Mouse (Mus musculus): ENCODE data around the gene Phkg1. TPM values are rescaled to one million over a fixed set of nuclear protein-coding genes. Genes with fewer than 3 reads are reported as not detected.

Phkg1 gene
- 10.4 and 17.3 TPM in 2 replicates for polyA plus RNA-seq (2012; rRNA removed; ENCODE audit: low replicate concordance)

DNA sequence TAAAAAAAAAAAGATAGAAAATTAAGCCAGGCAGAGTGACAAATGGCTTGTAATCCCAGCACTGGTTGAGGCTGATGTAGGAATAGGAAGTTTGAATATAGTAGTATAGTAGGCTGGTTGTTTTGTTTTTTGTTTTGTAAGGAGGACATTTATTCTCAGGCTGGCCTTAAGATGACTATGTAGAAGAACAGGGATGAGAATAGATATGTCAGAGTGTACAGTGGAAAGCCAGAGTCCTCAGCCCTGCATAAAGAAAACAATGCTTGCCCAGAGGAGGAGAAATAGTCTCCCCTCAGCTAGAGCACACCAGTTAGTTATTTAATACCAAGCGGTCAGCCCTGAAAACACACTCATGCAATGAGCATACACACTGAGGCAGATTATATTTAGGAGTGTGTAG is at the start of gene Phkg1:
Gene Phkg1 (minus strand): TSS at position 101 of the 400 bp plus-strand sequence.

DNA sequence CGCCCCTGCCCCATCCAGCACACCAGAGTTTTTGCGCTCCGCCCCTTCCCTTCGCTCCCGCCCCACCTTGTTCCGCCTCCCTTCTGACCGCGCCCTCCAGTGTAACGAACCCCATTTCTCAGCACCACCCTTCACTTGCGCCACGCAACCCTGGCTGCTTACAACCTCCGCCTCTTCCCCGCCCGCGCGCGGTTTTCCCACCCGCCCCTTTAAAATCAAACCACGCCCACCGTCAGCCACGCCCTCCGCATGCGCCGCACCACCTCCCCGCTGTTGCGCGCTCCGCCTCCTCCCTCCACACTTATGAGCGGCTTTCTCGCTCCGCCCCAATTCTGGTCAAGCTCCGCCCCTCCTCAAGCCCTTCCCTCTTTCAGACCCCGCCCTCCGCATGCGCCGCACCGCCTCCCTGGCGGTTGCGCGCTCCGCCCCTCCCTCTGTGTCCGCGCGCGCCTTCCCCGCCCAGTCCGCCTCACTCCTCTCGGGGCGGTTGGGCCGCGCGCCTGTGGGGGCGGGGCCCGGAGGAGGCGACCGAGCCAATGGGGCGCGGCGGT is 43.2 kb upstream of the Phkg1 start, which contains the start of gene Vkorc1l1:
Gene Vkorc1l1 (plus strand): TSS at position 476 of the 551 bp plus-strand sequence.

DNA sequence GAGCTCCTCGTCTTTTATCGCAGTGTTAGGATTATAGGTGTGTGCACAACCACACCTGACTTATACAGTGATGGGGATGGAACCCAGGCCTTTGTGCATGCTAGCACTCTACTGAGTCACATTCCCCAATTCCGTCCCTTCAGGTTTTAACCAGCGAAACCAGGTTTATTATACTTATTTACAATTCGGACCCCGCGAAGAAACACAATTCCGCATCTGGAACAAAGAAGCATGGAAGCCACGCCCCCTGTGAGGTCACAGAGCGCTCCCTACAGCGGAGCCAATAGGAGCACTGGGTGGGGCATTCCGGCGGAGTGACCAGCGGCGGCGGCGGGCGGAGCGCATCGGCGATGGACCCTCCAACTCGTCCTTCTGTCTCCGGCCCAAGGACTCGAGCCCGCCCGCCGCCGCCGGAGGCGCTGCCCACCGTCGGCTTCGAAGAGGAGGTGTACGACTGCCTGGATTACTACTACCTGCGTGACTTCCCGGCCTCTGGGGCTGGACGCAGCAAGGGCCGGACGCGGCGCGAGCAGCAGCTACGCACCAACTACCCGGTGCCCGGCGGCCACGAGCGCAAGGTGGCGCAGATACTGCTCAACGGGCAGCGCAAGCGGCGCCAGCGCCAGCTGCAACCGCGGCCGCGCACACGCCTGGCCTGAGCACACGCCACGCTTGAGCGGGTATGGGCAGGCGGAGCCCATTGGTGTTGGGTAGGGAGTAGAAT is 10.1 kb upstream of the Phkg1 start, which contains the start of gene Nupr1l:
Gene Nupr1l (plus strand): TSS at position 299 of the 724 bp plus-strand sequence.

DNA sequence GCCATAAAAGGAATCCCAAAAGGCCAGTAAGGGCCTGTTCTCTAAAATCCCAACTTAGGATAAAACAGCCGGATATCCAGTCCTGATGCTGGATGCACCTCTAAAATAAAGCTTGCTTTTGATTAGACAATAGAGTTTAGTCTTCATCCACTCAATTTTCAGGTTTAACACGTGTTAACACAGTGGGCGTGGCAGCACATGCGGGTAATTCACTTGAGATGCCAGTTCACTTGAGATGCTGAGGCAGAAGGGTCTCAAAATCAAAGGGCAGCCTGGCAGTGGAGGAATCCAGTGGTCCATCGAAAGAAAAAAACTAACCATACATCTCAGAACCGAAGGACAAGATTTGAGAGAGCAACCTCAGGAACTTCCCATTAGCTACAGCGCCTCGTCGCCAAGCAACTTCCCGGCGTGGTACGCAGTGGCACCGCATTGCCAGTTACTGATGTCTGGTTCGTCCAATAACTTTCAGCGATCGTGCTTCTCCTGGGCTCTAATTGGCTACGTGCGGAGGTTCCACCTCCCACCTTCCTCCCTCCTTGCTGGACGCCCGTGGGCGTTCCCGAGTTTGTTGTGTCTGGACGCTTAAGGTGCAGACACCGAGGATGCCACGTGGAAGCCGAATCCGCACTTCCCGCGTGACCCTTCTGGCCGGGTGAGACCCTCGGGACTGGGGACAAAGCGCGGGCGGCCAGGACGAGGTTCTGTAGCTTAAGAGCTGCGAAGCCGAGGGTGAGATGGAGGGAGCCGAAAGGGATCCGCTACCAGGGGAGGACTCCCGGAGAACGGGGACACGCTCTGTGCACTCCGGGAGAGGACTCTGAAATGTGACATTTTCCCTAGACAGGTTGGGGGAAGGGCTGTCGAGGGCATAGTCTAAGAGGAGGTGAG is 2.9 kb downstream of the Phkg1 start, which contains the start of gene Zbed5:
Gene Zbed5 (plus strand): TSS at position 526 of the 891 bp plus-strand sequence.

DNA sequence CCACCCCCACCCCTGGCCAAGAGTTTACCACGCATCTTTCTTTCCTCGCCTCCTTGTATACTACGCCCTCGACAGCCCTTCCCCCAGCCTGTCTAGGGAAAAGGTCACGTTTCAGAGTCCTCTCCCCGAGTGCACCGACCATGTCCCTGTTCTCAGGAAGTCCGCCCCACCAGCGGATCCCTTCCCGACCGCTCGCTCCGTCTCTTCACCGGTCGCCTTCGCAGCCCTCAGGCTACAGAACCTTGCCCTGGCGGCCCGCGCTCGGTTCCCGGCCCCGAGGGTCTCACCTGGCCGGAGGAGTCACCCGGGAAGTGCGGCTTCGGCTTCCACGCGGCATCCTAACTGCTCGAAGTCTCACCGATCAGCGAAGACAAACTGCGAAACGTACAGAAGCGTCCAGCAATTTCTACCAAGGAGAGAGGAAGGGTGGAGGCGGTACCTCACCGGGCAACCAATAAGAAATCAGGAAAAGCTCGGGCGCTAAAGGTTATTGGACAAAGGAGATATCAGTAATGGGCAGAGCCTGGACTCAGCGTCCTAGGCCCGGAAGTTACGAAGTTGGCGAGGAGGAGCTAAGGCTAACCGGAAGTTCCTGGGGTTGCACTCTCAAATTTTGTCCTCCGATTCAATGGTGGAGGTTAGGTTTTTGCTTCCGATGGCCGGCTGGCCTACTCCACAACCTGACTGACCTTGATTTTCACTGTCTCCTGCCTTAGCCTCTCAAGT is 11.3 kb downstream of the Phkg1 start, which contains the start of gene Chchd2:
Gene Chchd2 (minus strand): TSS at position 560 of the 726 bp plus-strand sequence.

DNA sequence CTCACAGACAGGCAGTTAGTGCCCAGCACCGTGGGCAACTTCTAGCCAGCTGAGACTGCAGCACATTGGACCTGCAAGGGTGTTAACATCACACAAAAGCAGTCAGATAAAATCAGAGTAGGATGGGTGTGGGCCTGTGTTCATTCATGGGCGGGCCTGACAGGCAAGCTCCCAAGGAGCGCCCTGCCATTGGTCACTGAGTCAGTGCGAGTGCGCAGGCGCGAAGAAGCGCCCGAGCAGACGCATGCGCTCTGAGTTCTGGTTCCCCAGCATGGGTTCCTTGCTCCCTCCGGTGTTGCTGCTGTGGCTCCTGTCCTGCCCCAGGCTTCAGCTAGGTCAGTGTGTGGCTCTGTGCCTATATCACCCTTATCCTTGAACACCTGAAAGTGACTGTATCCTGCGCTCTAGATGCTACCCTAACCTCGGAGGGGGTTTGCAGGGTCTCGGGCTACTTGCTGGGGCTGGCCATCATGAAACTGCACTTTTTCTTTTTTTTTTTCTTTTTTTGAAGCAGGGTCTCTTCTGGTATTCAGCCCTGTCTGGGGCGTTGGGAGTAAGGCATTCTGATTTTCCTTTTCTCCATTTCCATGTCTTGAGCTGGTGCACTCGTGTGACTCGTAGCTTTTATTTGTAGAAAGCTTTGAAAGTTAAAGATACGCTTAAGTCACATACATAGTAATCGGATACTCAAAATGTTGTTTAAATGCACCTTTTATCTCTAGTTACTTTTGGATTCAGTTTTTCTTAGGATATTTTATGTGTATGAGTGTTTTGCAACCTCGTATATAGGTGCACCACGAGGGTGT is 51.4 kb downstream of the Phkg1 start, which contains the start of gene Sumf2:
Gene Sumf2 (plus strand): TSS at position 235 of the 806 bp plus-strand sequence.

Other genes starting within 250 kb of the Phkg1 start
- 1.8 and 3.4 TPM in 2 replicates for gene Zfp11, start 228.4 kb downstream of the Phkg1 start, polyA plus RNA-seq (2012; rRNA removed; ENCODE audit: low replicate concordance)
- 0.08 TPM in 1 of 2 replicates, not detected in the other for gene Sept14, start 190.0 kb downstream of the Phkg1 start, polyA plus RNA-seq (2012; rRNA removed; ENCODE audit: low replicate concordance)
- gene Mrps17, start 183.1 kb downstream of the Phkg1 start, polyA plus RNA-seq (2012; rRNA removed; ENCODE audit: low replicate concordance), result 77.7 and 82.6 TPM in 2 replicates
- 69.3 and 71.8 TPM in 2 replicates for gene Nipsnap2, start 173.5 kb downstream of the Phkg1 start, polyA plus RNA-seq (2012; rRNA removed; ENCODE audit: low replicate concordance)
- gene Psph, start 111.1 kb downstream of the Phkg1 start, polyA plus RNA-seq (2012; rRNA removed; ENCODE audit: low replicate concordance), result 34.1 and 50.3 TPM in 2 replicates
- 32.7 and 39.2 TPM in 2 replicates for gene Sumf2, start 51.6 kb downstream of the Phkg1 start, polyA plus RNA-seq (2012; rRNA removed; ENCODE audit: low replicate concordance)
- 849 and 1,319 TPM in 2 replicates for gene Chchd2, start 11.1 kb downstream of the Phkg1 start, polyA plus RNA-seq (2012; rRNA removed; ENCODE audit: low replicate concordance)
- gene Zbed5, start 2.8 kb downstream of the Phkg1 start, polyA plus RNA-seq (2012; rRNA removed; ENCODE audit: low replicate concordance), result 1.2 and 5.0 TPM in 2 replicates
- gene Nupr1l, start 10.0 kb upstream of the Phkg1 start, polyA plus RNA-seq (2012; rRNA removed; ENCODE audit: low replicate concordance), result 5.1 TPM in 2 replicates
- 31.3 and 47.5 TPM in 2 replicates for gene Vkorc1l1, start 43.4 kb upstream of the Phkg1 start, polyA plus RNA-seq (2012; rRNA removed; ENCODE audit: low replicate concordance)
- 76.8 and 79.5 TPM in 2 replicates for gene Gusb, start 104.5 kb upstream of the Phkg1 start, polyA plus RNA-seq (2012; rRNA removed; ENCODE audit: low replicate concordance)
- gene Asl, start 130.7 kb upstream of the Phkg1 start, polyA plus RNA-seq (2012; rRNA removed; ENCODE audit: low replicate concordance), result 37.0 and 57.9 TPM in 2 replicates
- 14.3 and 16.6 TPM in 2 replicates for gene Crcp, start 130.7 kb upstream of the Phkg1 start, polyA plus RNA-seq (2012; rRNA removed; ENCODE audit: low replicate concordance)
- gene Tpst1, start 174.8 kb upstream of the Phkg1 start, polyA plus RNA-seq (2012; rRNA removed; ENCODE audit: low replicate concordance), result 36.5 and 54.9 TPM in 2 replicates
- gene Kctd7, start 246.3 kb upstream of the Phkg1 start, polyA plus RNA-seq (2012; rRNA removed; ENCODE audit: low replicate concordance), result 5.2 and 5.5 TPM in 2 replicates

All from subcutaneous adipose tissue, adult 2 months (tissue).